Mouse (Mus musculus) lung, postnatal 0 days (tissue): Measurements from ENCODE around the gene Thoc6.
A peak's percentile ranks its signal among the peaks of the same experiment; 100 is the strongest.

Experiments used
- CTCF ChIP-seq: IDR thresholded peaks from 2 replicates; pipeline ENCODE4 v1.5.1; 2016; ENCODE audit warnings: antibody characterized with exemption, mild to moderate bottlenecking
- EP300 ChIP-seq: IDR thresholded peaks from 2 replicates; pipeline ENCODE4 v1.6.1; 2016; ENCODE audit warnings: antibody characterized with exemption, mild to moderate bottlenecking, control low read depth

DNA sequence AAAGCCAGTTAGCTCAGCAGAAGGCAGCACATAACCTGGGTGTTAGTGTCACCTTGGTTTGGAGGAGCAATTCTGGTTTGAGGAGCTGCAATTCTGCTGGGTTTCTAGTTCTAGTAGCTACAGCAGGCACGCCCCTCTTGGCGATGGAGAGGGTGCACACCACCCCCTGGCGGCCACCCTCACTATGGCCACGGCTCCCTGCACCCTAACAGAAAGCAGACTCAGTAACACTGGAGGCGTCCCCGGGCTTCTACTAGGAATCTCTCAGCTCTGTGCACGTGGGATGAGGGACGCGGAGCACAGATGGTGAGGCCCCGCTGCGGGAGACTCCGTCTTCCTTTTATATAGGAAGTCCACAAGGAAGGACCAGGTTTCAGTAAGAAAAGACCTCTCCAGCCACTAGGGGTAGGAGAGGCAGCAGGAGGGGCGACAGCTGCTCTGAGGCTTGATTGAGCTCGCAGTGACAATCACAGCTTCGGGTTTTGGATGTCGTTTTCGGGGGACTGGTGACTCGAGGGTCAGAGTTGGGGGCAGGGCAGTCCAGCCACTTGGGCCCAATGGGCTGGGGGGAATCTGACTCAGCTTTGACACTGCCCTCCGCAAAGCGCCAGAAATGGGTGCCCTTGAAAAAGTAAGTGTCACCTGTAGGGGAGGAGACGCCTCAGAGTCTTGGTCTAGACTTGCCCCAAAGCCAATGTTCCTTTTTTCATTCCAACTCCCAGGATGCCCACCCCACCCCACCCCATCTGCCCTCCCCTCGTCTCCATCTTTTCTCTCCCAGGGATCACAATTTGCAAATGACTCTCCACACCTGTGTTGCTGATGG is 43.3 kb downstream of the Thoc6 start:
- peak; percentile 90 for TF ChIP-seq CTCF
- TF ChIP-seq EP300, result no peak
